Mouse (Mus musculus): ENCODE data around the gene Myh9. TPM values are rescaled to one million over a fixed set of nuclear protein-coding genes. Genes with fewer than 3 reads are reported as not detected.

Gene Myh9
- total RNA-seq, 4 experiments from 2014 or later = 72.5 to 127 (median 97.2) TPM

DNA sequence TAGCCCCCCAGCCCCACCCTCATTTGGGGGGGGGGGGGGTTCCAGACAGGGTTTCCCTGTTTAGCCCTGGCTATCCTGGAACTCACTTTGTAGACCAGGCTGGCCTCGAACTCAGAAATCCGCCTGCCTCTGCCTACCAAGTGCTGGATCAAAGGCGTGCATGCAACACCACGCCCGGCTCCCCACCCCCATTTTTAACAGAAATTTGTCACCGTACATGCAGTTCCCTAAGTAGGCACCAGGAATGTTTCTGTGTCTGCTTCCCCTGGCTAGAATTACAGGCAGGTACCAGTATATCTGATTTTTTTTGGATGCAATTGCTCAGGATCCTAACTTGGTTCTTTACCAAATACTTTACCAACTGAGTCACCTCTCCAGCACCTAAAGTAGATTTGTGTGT, 13.1 kb downstream of the Myh9 start:
- DNase-seq (ENCODE audit: low spot score) = no peak

DNA sequence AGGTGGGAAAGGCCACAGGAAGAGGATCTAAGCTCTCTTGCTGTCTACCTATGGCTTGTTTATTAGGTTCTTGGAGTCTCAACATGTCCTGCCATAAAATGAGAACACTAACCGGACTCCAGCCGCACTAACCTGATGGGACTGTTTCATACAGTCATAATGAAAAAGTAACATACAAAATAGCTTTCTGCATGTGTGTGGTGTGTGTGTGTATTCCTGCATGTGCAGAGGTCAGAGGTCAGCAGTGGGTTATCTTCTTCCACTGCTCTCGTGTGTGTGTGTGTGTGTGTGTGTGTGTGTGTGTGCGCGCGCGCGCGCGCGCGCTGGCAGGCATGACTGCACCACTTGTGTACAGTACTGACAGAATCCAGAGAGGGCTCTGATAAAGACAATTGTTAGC, 13.7 kb downstream of the Myh9 start:
- no peak for DNase-seq (ENCODE audit: low spot score)

DNA sequence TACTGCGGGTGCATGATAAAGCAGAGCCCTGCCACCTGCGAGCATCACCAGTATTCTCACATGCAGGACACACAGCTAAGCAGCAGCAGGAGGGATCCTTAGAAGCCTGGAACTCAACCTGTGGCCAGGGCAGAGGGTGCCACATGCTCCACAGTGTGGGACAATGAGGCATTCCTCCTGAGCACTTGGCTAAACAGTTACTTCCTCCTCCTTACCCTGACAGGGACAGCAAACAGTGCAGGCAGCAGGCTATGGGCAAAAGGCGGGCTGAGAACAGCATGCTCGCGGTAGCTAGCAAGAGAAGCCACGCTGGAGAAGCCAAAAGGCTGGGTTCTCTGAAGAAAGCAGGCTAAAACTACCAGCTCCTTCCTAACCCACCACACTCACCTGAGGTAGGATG, 14.2 kb downstream of the Myh9 start:
- DNase-seq (ENCODE audit: low spot score) = no peak

DNA sequence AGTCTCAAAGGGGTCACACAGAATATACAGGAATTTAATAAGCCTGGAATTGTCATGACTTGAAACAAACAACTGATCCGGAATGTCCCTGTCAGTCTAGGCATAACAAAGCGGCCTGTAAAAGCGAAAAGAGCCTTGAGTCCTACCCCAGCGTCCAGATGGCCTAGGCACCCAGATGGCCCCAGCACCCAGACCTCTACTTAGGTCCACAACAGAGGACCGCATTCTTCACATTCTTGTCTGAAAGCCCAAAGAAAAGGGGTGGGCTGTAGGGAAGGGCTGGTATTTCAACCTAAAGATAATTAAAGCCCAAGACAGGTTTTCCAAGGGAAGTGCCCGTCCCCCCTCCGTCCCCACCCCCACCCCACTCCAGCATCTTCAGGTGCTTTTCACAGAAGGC, 14.6 kb downstream of the Myh9 start:
- DNase-seq (ENCODE audit: low spot score) = no peak

DNA sequence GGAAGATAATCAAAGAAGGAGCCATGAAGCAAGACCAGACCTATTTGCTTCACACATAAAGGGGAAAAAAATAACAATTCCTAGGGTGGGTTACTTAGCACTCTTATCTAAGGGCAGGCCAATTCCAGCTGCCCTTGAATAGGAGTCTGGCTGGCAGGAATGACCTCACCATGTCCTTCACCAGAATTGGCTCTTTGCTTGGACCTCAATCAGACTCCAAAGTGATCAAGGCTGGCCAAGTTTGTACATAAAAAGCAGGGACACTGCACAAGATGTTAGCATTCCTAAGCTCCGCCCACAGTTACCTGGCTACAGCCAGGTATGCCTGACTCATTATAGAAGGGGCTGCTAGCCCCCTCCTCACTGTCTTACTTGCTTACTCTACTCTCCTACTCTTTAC, 16.6 kb downstream of the Myh9 start:
- DNase-seq (ENCODE audit: low spot score) = no peak

DNA sequence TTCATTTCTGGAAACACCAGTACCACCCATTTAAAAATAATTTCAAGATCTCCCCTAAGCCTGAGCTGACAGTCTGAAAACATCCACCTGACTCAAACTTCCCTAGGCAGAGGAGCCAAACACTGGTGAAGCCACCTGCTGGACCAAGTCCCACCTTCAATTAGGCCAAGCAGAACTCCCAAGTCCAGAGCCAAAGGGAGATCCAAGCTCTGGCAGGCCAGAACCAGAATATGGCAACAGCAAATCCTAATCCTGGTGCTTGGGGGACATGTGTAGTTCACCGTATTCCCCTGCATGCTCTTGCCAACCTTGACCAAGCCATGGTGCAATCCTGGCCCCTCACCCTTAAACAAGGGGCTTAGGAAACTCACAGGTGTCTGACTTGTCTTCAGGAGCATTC, 17.7 kb downstream of the Myh9 start:
- no peak for DNase-seq (ENCODE audit: low spot score)

GRCm38 (mm10) chr15:77823634-77824033, 18.3 kb downstream of the Myh9 start:
- no peak for DNase-seq (ENCODE audit: low spot score)

DNA sequence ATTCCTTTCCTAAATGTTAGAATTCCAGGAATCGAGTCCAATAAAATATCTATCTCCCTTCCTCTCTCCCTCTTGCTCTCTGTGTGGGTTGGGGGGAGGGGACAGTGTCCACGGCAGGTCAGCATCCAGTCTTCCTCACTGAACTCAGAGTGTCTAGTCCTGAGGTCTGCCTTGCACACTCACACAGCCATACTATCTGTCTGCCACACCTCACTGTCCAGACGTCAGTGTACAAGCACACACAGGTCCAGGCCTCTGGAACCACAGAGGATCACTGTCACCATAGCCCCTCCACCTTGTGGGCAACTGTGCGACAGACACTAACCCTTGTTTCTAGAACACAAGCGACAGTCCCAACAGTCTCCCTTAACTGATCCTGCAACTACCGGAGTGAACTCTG, 18.8 kb downstream of the Myh9 start:
- no peak for DNase-seq (ENCODE audit: low spot score)

GRCm38 (mm10) chr15:77822671-77823070, 19.3 kb downstream of the Myh9 start:
- no peak for DNase-seq (ENCODE audit: low spot score)

- no peak for DNase-seq (ENCODE audit: low spot score)
Observed at GRCm38 (mm10) chr15:77822057-77822466, 19.9 kb downstream of the Myh9 start.

GRCm38 (mm10) chr15:77821424-77821823, 20.6 kb downstream of the Myh9 start:
- DNase-seq (ENCODE audit: low spot score) = no peak

DNA sequence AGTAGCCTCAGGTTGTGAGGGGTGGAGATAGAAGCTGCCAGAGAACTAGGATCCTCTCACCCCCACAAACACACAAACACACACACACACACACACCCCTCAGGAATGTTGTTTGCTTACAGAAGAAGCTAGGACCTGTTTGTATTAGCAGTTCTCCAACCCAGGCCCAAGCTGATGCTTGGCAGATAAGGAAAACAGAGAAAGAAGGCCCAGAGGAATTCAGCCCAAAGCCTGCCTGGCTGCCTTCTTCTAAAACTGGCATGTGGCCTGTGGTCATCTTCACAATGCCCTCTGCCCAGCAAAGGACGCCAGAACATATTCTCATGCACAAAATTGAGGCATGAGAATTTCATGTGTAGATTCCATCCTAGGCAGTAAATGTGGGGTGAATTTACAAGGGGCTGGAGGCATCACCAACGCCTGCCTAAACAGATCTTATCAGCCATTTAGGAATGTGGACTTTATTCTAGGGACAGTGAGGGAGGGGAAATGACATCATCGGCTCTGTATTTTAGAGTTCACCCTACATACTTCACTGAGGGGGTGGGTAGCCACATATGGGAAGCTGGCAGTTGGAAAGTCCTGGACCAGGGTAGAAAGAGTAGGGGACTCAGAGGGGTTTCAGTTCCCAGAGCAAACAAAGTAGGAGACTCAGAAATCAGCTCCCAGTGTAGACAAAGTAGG, 21.4 kb downstream of the Myh9 start:
- no peak for DNase-seq (ENCODE audit: low spot score)

GRCm38 (mm10) chr15:77819894-77820387, 22.0 kb downstream of the Myh9 start:
- DNase-seq (ENCODE audit: low spot score) = peak; percentile 88

GRCm38 (mm10) chr15:77818556-77819158, 23.3 kb downstream of the Myh9 start:
- no peak for DNase-seq (ENCODE audit: low spot score)

GRCm38 (mm10) chr15:77817417-77817816, 24.6 kb downstream of the Myh9 start:
- no peak for DNase-seq (ENCODE audit: low spot score)

DNA sequence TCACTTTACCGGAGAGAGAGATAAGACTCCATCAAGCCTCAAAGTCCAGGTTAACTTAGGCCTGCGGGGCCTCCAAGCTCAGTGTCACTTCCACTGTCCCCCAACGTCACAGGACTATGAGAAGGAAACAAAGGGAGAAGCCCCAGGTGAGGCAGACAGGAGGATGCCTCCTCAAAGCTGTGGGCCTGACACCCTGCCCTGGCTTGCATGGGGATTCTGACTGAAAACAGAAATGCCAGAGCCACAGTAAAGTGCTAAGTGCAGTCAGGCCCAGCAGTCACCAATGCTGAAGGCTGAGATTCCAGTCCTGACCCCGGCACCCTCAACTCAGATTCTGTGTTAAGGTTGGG, 25.4 kb downstream of the Myh9 start:
- DNase-seq (ENCODE audit: low spot score) = no peak

DNA sequence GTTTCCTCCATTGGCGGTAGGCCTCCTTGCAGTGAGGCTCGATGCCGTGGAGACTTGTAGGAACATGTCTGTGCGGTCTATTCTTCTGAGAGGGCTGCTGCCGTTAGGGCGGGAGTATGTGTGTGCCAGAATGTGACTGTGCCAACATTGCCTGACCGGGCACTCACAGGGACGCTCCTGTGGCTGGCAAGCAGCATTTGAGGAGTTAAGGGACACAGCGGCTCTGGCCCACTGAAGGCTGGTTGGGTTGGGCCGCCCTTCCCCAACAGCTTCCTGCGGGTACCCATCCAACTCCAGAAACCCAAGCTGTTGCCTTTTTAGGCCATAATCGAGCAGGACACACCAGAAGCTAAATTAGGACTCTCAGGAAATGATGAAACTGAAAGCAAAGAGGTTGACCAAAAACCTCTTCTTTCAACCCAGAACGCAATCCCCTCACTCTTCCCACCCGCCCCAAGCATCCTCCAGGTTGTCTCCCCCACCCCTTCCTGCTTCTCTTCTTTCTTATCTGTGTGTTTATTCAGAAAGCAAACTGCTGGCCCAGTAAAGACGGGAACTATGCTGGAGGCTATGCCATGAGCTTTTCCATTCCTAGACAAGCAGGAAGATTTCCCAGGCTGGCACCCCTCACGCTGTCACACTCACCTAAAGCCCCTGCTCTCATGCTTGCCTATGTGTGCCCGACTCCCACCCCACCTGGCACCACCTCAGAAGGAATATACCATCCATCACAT, 25.9 kb downstream of the Myh9 start:
- DNase-seq (ENCODE audit: low spot score) = peak; percentile 77

- DNase-seq (ENCODE audit: low spot score) = no peak
Observed at GRCm38 (mm10) chr15:77813639-77814375, 28.2 kb downstream of the Myh9 start.

DNA sequence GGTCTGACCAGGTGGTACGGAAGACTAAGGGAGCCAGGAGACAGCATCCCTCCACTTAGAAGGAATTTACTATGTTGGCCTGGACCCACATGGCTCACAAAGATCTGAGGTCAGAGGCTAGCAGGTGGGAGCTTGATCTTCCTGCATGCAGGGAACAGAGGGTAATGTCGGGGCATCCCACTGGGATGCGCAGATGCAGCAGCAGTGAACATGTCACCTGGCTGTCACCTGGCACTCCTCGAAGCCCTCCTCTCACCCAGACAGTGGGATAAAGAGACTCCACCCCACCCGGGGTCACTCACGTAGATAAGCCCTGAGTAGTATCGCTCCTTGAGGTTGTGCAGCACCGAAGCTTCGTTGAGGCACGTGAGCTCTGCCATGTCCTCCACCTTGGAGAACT, 29.4 kb downstream of the Myh9 start:
- DNase-seq (ENCODE audit: low spot score) = no peak

DNA sequence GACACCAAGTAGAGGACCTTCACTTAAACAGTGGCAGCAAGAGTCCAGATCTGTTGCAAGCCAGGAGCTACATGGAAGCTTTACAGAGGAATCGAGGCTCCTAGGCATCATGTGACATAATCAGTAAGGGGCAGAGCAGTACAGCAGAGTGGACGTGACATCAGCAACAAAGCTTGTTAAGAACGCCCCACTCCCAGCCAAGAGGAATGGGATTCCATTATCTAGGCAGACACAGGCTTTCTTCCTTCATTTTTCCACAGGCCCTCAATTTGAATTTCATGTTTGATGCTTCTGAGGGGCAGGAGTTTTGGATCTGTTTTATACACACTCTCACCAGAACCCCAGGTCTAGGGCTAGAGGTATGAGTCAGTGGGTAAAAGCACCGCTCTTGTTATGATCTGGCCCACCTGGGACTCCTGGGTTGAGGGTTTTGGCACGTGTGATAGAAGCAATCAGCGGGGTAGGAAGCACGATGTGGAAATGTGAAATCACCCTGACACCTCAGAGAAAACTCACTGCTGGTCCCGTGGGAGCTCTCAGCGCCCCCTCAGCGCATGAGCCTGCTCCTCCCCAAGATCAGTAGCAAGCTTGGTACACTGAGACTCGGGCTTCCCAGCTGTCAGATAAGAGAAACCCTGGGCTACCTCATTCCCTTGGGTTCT, 30.7 kb downstream of the Myh9 start:
- no peak for DNase-seq (ENCODE audit: low spot score)

DNA sequence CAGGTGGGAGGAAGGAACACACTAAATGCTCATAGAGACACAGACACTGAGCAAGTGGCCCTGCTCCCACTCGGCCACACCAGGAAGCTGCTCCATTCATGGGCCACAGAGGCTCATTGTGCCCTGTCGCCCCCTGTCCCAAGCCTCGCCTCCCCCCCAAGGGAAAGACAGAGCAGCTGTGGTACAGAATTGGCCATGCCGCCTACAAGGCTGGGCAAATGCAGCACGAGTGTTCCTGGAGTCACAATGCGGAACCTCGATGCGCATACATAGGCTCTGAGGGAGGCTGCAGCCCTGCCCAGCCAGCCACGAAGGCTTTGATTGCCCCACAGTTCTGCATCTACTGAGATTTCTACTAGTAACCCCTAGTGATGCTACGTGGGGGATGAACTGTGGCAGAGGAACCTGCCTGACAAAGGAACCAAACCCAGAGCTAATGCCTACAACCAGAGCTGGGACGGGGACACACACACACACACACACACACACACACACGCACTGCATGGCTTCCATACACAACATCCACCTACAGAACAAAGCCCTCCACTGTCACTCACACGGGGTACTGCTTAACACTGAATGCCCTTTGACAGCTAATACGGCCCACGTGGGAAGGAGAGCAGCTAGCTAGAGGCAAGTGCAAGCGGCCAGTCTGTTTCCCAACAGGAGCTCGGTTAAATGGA, 31.4 kb downstream of the Myh9 start:
- DNase-seq (ENCODE audit: low spot score) = no peak

Data from heart, adult 8-10 months (tissue).